Mouse (Mus musculus) G1E (cell line): ENCODE results near the gene Fcer2a.

ENCODE experiments used
- CTCF ChIP-seq: IDR thresholded peaks from 2 replicates; pipeline ENCODE4 v1.5.1; 2012; ENCODE audit warnings: low read depth, low read length, inconsistent platforms, mixed read lengths
- GATA1 ChIP-seq: IDR thresholded peaks from 2 replicates; pipeline ENCODE4 v1.6.1; 2012; ENCODE audit warnings: borderline replicate concordance, low read length, inconsistent platforms, mixed read lengths
- GATA2 ChIP-seq: IDR thresholded peaks from 2 replicates; pipeline ENCODE4 v1.6.1; 2012; ENCODE audit warnings: low read depth, low read length, inconsistent platforms, borderline replicate concordance
- POLR2AphosphoS5 ChIP-seq: IDR thresholded peaks from 2 replicates; pipeline ENCODE4 v1.6.1; 2012; ENCODE audit warnings: low read depth, low read length, inconsistent platforms; ENCODE audit not compliant: insufficient replicate concordance
- TAL1 ChIP-seq: conservative IDR thresholded peaks from 2 replicates; pipeline ENCODE4 v1.6.1; 2012; ENCODE audit warnings: low read depth, low read length, inconsistent platforms, mixed read lengths

GRCm38 (mm10) chr8:3670388-3670787, 23.6 kb downstream of the Fcer2a start:
- TF ChIP-seq CTCF: no peak
- TF ChIP-seq TAL1: no peak
- no peak for TF ChIP-seq GATA1
- TF ChIP-seq POLR2AphosphoS5: no peak
- TF ChIP-seq GATA2: no peak
